Mouse (Mus musculus): ENCODE measurements around the gene Fstl5. TPM values are rescaled to one million over a fixed set of nuclear protein-coding genes. Genes with fewer than 3 reads are reported as not detected.
"Not testable (repeated sequence)": the region's sequence is repeated elsewhere in the genome, so short reads cannot be mapped to it uniquely, and the experiment has no call there.

The Fstl5 gene
- total RNA-seq, 2 experiments from 2014 or later = 19.9 to 27.8 TPM

GRCm38 (mm10) chr3:76316991-76317390 is 242.9 kb downstream of the Fstl5 start:
- no peak for TF ChIP-seq CTCF (conservative IDR thresholded peaks at IDR 0.05)
- Histone ChIP-seq H3K27ac (no peak overlapping the region), H3K4me3 (no peak overlapping the region)
- DNase-seq (ENCODE audit: low spot score in 2 of 2) = no peak

- Histone ChIP-seq H3K27ac (no peak overlapping the region), H3K4me3 (no peak overlapping the region)
- no peak for TF ChIP-seq CTCF (conservative IDR thresholded peaks at IDR 0.05)
- no peak for DNase-seq (ENCODE audit: low spot score in 2 of 2)
Observed at GRCm38 (mm10) chr3:76319531-76319930, 245.5 kb downstream of the Fstl5 start.

- no peak for DNase-seq (ENCODE audit: low spot score in 2 of 2)
- Histone ChIP-seq H3K27ac (no peak overlapping the region), H3K4me3 (no peak overlapping the region)
- TF ChIP-seq CTCF (conservative IDR thresholded peaks at IDR 0.05) = no peak
Observed at GRCm38 (mm10) chr3:76322431-76322830, 248.4 kb downstream of the Fstl5 start.

DNA sequence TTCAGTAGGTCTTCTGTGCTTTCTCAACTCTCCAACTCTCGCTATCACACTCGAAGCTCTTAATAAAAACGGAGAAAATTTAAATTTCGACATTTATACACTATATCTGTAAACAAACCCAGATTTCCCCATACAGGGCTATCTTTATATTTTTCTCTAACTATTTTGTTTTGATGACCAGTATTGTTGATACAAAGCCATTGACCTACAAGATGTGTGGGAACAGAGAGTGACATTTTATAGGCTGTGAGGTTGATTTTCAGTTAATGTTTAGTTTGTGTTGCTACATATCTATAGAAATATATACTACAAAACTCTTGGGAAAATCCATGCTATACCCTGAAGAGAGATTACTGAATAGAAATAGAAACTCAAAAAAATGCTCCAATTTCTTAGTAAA is 262.9 kb downstream of the Fstl5 start:
- TF ChIP-seq CTCF (conservative IDR thresholded peaks at IDR 0.05) = no peak
- Histone ChIP-seq H3K27ac (no peak overlapping the region), H3K4me3 (no peak overlapping the region)
- no peak for DNase-seq (ENCODE audit: low spot score in 2 of 2)

- no peak for DNase-seq (ENCODE audit: low spot score in 2 of 2)
- no peak overlapping the region for H3K4me3 ChIP-seq
- no peak overlapping the region for H3K27ac ChIP-seq
- no peak for TF ChIP-seq CTCF (conservative IDR thresholded peaks at IDR 0.05)
Observed at GRCm38 (mm10) chr3:76367000-76367399, 292.9 kb downstream of the Fstl5 start.

GRCm38 (mm10) chr3:76369910-76370309 is 295.8 kb downstream of the Fstl5 start:
- TF ChIP-seq CTCF (conservative IDR thresholded peaks at IDR 0.05) = no peak
- DNase-seq (ENCODE audit: low spot score in 2 of 2) = no peak
- H3K27ac ChIP-seq = no peak overlapping the region
- no peak overlapping the region for H3K4me3 ChIP-seq

- TF ChIP-seq CTCF (conservative IDR thresholded peaks at IDR 0.05) = no peak
- peak in 1 of 2 experiments; percentile 10 for DNase-seq (ENCODE audit: low spot score in 2 of 2)
- no peak overlapping the region for H3K27ac ChIP-seq
- H3K4me3 ChIP-seq = no peak overlapping the region
Observed at GRCm38 (mm10) chr3:76428775-76429372, 354.8 kb downstream of the Fstl5 start.

- no peak for TF ChIP-seq CTCF (conservative IDR thresholded peaks at IDR 0.05)
- no peak overlapping the region for H3K4me3 ChIP-seq
- no peak overlapping the region for H3K27ac ChIP-seq
- DNase-seq (ENCODE audit: low spot score in 2 of 2) = no peak
Observed at GRCm38 (mm10) chr3:76467229-76467874, 393.3 kb downstream of the Fstl5 start.

- no peak for DNase-seq (ENCODE audit: low spot score in 2 of 2)
- Histone ChIP-seq H3K27ac (no peak overlapping the region), H3K4me3 (no peak overlapping the region)
- no peak for TF ChIP-seq CTCF (conservative IDR thresholded peaks at IDR 0.05)
Observed at GRCm38 (mm10) chr3:76468147-76468546, 394.1 kb downstream of the Fstl5 start.

GRCm38 (mm10) chr3:76507891-76508290 is 433.8 kb downstream of the Fstl5 start:
- H3K27ac ChIP-seq; DNase-seq (ENCODE audit: low spot score in 2 of 2); H3K4me3 ChIP-seq: not testable (repeated sequence)

DNA sequence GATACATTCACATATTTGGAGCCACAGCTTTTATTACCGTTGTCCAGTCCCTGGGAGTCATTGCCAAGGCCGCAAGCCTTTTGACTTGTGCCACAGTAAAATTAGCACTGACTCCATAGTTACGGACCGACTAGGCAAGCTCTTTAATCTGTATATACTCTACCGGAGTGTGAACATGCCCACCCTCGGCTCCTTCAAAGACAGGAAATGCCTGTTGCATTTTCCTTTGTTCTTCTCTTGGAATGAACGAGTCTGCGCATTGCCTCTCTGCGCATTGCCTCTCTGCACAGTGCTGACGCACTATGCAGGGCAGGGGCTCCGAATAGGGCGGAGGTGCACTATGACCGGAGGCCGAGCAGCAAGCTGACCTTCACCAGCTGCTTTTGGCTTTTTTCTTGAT is 434.7 kb downstream of the Fstl5 start:
- no peak for TF ChIP-seq CTCF (conservative IDR thresholded peaks at IDR 0.05)
- Histone ChIP-seq H3K4me3 (no peak overlapping the region), H3K27ac (no peak overlapping the region)
- no peak for DNase-seq (ENCODE audit: low spot score in 2 of 2)

DNA sequence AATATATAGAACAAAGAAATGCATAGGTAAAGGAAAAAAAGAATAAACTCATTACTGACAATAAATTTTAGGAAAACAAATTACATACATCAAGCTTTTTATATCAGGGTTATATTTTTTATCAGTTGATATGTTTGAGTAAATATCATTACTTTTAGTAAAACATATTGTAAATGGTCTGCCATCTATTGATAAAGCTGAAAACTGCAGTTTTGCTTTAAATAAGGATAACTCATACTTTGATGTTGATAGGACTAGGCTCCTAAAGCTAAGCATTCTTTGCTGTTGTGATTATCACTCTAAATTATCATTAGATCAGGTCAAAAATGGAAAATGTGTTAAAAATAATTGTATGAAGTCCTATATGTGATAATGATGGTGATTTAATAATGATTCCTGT is 493.3 kb downstream of the Fstl5 start:
- Histone ChIP-seq H3K4me3 (no peak overlapping the region), H3K27ac (no peak overlapping the region)
- no peak for DNase-seq (ENCODE audit: low spot score in 2 of 2)
- peak; percentile 79 for TF ChIP-seq CTCF (conservative IDR thresholded peaks at IDR 0.05)

DNA sequence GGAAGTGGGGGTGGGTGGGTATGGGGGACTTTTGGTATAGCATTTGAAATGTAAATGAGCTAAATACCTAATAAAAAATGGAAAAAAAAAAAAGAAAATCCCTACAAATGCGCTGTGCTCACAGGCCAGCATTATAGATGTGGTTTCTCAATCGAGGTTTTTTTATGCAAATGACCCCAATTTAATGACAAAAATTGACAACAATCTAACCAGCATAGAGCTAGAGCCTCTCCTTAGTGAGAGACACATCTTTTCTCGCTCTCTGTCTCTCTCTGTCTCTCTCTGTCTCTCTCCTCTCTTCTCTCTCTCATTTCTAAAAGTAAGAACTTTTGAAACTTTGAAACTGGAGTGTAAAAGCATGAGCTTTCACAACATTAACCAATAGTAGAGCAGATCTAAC is 498.4 kb downstream of the Fstl5 start:
- no peak overlapping the region for H3K27ac ChIP-seq
- no peak for DNase-seq (ENCODE audit: low spot score in 2 of 2)
- no peak for TF ChIP-seq CTCF (conservative IDR thresholded peaks at IDR 0.05)
- no peak overlapping the region for H3K4me3 ChIP-seq

- no peak overlapping the region for H3K27ac ChIP-seq
- TF ChIP-seq CTCF (conservative IDR thresholded peaks at IDR 0.05) = no peak
- DNase-seq (ENCODE audit: low spot score in 2 of 2) = no peak
Observed at GRCm38 (mm10) chr3:76572920-76573541, 499.0 kb downstream of the Fstl5 start.

More at GRCm38 (mm10) chr3:76572920-76573541, 499.0 kb downstream of the Fstl5 start:
- no peak overlapping the region for H3K4me3 ChIP-seq
